Mouse (Mus musculus) kidney, adult 18-20 months (tissue): ENCODE data around the gene Zfp598.
A peak's percentile ranks its signal among the peaks of the same experiment; 100 is the strongest.

Experiments used
- DNase-seq: peaks from one replicate; pipeline ENCODE4 v3.0.0; 2021

The Zfp598 gene

GRCm38 (mm10) chr17:24722220-24722924, 52.9 kb downstream of the Zfp598 start:
- DNase-seq = no peak

- DNase-seq = no peak
Observed at GRCm38 (mm10) chr17:24723122-24723880, 53.8 kb downstream of the Zfp598 start.

- peak; percentile 47 for DNase-seq
Observed at GRCm38 (mm10) chr17:24723881-24724180, 54.3 kb downstream of the Zfp598 start.

DNA sequence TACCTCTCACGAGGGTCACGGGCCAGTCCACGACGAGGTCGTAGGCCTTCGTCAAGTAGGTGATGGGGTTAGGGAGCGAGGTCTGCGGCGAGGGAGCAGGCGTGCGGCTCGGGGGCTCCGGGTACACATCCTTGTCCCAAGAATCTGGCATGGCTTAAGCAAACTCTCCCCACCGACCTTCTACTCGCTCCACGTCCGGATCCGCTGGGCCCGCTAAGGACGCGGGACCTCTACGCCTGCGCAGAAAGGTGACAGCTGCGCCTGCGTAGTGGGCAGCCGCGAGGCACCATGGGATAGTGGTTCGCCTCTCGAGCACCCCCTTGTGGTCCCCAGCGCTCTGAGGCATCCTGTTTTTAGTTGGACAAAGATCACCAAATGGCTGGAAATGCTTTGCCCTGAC, 54.7 kb downstream of the Zfp598 start, which contains the start of gene Ndufb10:
Gene Ndufb10 (minus strand): TSS at position 295 of the 400 bp plus-strand sequence.
- peak; percentile 98 for DNase-seq

DNA sequence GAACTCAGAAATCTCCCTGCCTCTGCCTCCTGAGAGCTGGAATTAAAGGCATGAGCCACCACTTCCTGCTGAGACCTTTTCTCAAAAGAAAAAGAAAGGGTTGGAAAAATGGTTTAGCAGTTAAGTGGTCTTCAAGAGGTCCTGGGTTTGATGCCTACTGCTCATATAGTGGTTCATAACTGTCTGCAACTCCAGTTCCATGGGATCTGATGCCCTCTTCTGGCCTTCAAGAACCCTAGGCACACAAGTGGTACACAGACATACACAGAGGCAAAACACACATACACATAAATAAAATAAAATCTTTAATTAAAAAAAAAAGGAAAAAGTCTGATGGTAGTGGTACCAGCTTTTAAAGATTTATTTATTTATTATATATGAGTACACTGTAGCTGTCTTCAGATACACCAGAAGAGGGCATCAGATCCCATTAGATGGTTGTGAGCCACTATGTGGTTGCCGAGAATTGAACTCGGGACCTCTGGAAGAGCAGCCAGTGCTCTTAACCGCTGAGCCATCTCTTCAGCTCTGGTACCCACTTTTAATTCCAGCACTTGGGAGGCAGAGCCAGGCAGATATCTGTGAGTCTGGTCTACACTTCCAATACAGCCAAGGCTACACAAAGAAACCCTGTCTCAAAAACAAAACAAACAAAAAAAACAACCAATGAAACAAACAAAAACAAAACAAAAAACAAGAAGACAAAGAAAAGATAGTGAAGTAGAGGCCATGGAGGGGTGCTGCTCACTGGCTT, 56.3 kb downstream of the Zfp598 start:
- DNase-seq = no peak

GRCm38 (mm10) chr17:24727618-24728017, 58.1 kb downstream of the Zfp598 start, which contains the start of gene Rpl3l:
Gene Rpl3l, plus strand, starts transcription at chr17:24727820.
- no peak for DNase-seq

GRCm38 (mm10) chr17:24728184-24728583, 58.7 kb downstream of the Zfp598 start:
- DNase-seq = no peak

DNA sequence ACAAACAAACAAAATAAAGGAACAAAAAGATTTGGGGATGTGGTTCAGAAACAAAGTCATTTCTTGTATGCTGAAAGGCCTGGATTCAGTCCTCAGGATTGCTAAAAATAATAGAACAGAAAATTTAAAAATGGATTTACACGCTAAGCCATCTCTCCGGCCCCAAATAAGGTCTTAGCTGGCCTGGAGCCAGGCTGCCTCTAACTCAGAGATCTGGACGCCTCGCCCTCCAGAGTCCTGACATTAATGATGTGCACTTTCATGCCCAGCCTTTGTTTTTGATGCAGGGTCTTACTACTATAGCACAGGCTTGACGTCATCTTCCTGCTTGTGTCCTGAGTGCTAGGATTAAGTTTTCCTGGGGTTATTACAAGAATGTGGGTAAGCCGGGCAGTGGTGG, 59.6 kb downstream of the Zfp598 start:
- DNase-seq = no peak

DNA sequence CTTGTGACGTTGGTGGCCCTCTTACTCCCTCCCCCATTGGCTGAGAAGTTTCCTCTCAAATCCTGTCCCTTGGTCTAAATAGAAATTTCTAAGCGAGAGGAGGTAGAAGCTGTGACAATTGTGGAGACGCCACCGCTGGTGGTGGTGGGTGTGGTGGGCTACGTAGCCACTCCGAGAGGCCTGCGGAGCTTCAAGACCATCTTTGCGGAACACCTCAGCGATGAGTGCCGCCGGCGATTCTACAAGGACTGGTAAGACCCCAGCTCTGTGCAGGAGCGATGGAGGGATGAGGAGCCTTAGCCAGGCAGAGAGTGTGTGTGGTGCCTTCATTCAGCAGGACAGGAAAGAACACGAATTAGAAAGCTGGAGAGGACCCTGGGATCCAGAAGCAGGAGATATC, 61.3 kb downstream of the Zfp598 start:
- DNase-seq = no peak
